Mouse (Mus musculus) cerebellum, adult 2 months (tissue): ENCODE measurements around the gene Glis3.

Experiments
- CTCF ChIP-seq: fragments of 200-500 bp; IDR thresholded peaks from 2 replicates; pipeline ENCODE4 v1.5.1; 2011; ENCODE audit warnings: low read depth, mild to moderate bottlenecking, control low read depth, low read length, moderate library complexity, borderline replicate concordance; ENCODE audit not compliant: insufficient read depth
- POLR2A ChIP-seq: fragments of 200-500 bp; IDR thresholded peaks from 2 replicates; pipeline ENCODE4 v1.6.1; 2011; ENCODE audit warnings: low read length, control low read depth, borderline replicate concordance; ENCODE audit not compliant: insufficient read depth

GRCm38 (mm10) chr19:28679776-28680391 lies at the start of gene Glis3:
- TF ChIP-seq CTCF (no peak), POLR2A (no peak)
